ENCODE assay signal across 27 mouse cellular contexts in genomic region chr6:99552816-99553215, GRCm38 (mm10).
"Had no signal": no experiment of that assay in that cellular context is flagged by ENCODE, and none has a peak within 500 bp of the region (broad histone marks: within the 10 kb centered on the region; RNA-seq: fewer than 3 reads in every experiment).

No protein-coding gene starts in this region.

- H3K9ac ChIP-seq: heart, embryonic 12.5 days; hindbrain, embryonic 12.5 days; hindbrain, embryonic 14.5 days; intestine, embryonic 15.5 days; limb, embryonic 13.5 days; limb, embryonic 15.5 days; liver, embryonic 12.5 days; liver, embryonic 14.5 days had no signal

- H3K27ac ChIP-seq: gastrocnemius, adult 2 months; heart, embryonic 10.5 days; hindbrain, embryonic 10.5 days; hindbrain, embryonic 12.5 days; hindbrain, embryonic 14.5 days; intestine, embryonic 15.5 days; layer of hippocampus, adult 2 months; left cerebral cortex, adult 2 months; limb, embryonic 13.5 days; limb, embryonic 15.5 days; liver, embryonic 12.5 days; liver, embryonic 14.5 days had no signal

- H3K4me1 ChIP-seq: heart, embryonic 10.5 days; heart, embryonic 12.5 days; hindbrain, embryonic 10.5 days; hindbrain, embryonic 12.5 days; intestine, embryonic 15.5 days; limb, embryonic 13.5 days; limb, embryonic 15.5 days; liver, embryonic 12.5 days had no signal

- H3K9me3 ChIP-seq: heart, embryonic 10.5 days; intestine, embryonic 15.5 days; limb, embryonic 13.5 days; limb, embryonic 15.5 days; liver, embryonic 12.5 days had no signal

- DNase-seq: gastrocnemius, adult 2 months; gastrocnemius, postnatal 10 days; gastrocnemius, postnatal 25 days; heart, adult 18-20 months; heart, postnatal 10 days; heart, postnatal 4 days; kidney, adult 18-20 months; kidney, adult 8-10 months; kidney, postnatal 10 days; kidney, postnatal 25 days; kidney, postnatal 4 days; left cerebral cortex, postnatal 4 days had no signal

- H3K4me2 ChIP-seq: heart, embryonic 12.5 days; hindbrain, embryonic 12.5 days; hindbrain, embryonic 14.5 days; intestine, embryonic 15.5 days; limb, embryonic 13.5 days; limb, embryonic 15.5 days; liver, embryonic 12.5 days had no signal

- ATAC-seq: hindbrain, embryonic 16.5 days; inflammation-experienced regulatory T-cells, adult 6 months; intestine, embryonic 15.5 days; intestine, postnatal 0 days; liver, embryonic 12.5 days had no signal

- H3K27me3 ChIP-seq: heart, embryonic 12.5 days; hindbrain, embryonic 12.5 days; intestine, embryonic 15.5 days; limb, embryonic 13.5 days; limb, embryonic 15.5 days; liver, embryonic 12.5 days had no signal

- H3K36me3 ChIP-seq: heart, embryonic 10.5 days; heart, embryonic 12.5 days; hindbrain, embryonic 10.5 days; hindbrain, embryonic 12.5 days; intestine, embryonic 15.5 days; limb, embryonic 13.5 days; limb, embryonic 15.5 days; liver, embryonic 12.5 days had no signal

- H3K4me3 ChIP-seq: gastrocnemius, adult 2 months; heart, embryonic 10.5 days; heart, embryonic 12.5 days; hindbrain, embryonic 10.5 days; hindbrain, embryonic 12.5 days; intestine, embryonic 15.5 days; layer of hippocampus, adult 2 months; left cerebral cortex, adult 2 months; limb, embryonic 13.5 days; limb, embryonic 15.5 days; liver, embryonic 12.5 days had no signal
